Mouse (Mus musculus) liver, postnatal 0 days (tissue): Measurements from ENCODE around the gene Tns1. TPM values are rescaled to one million over a fixed set of nuclear protein-coding genes. Genes with fewer than 3 reads are reported as not detected.

Experiments
- ATAC-seq: fragments of 200-750 bp; cut with Nextera tagmentation; 2 replicates; pipeline ENCODE4 v1.8.0; 2017; ENCODE audit warnings: mild to moderate bottlenecking, moderate library complexity
- DNase-seq: peaks from one replicate; pipeline ENCODE4 v3.0.0-alpha.2; 2016
- H3K27ac ChIP-seq: fragments of 300-500 bp; sonication (generic); 2 replicates; pipeline ENCODE4 v1.5.1; 2014; ENCODE audit warnings: antibody characterized with exemption, moderate library complexity, mild to moderate bottlenecking, low read depth
- H3K27me3 ChIP-seq: fragments of 300-500 bp; sonication (generic); 2 replicates; pipeline ENCODE4 v1.6.1; 2014; ENCODE audit warnings: low read length, control low read depth, mixed read lengths; ENCODE audit not compliant: insufficient read depth
- H3K36me3 ChIP-seq: fragments of 300-500 bp; sonication (generic); replicated peaks from 2 replicates; pipeline ENCODE4 v1.6.1; 2014; ENCODE audit warnings: mild to moderate bottlenecking, control low read depth, low read length, moderate library complexity, mixed read lengths; ENCODE audit not compliant: insufficient read depth
- H3K4me1 ChIP-seq: fragments of 300-500 bp; sonication (generic); 2 replicates; pipeline ENCODE4 v1.6.1; 2014; ENCODE audit warnings: antibody characterized with exemption, mild to moderate bottlenecking, control low read depth; ENCODE audit not compliant: insufficient read depth
- H3K4me2 ChIP-seq: fragments of 300-500 bp; sonication (generic); 2 replicates; pipeline ENCODE4 v1.6.1; 2014; ENCODE audit warnings: low read depth, mild to moderate bottlenecking, low read length, moderate library complexity, mixed read lengths
- H3K4me3 ChIP-seq: fragments of 300-500 bp; sonication (generic); 2 replicates; pipeline ENCODE4 v1.5.1; 2014; ENCODE audit warnings: low read depth, low read length
- H3K9ac ChIP-seq: fragments of 300-500 bp; sonication (generic); replicated peaks from 2 replicates; pipeline ENCODE4 v1.6.1; 2014; ENCODE audit warnings: mild to moderate bottlenecking, moderate library complexity
- H3K9me3 ChIP-seq: fragments of 300-500 bp; sonication (generic); 2 replicates; pipeline ENCODE4 v1.6.1; 2016; ENCODE audit warnings: mild to moderate bottlenecking, control low read depth, low read length, mixed read lengths
- CTCF ChIP-seq: sonication (generic); IDR thresholded peaks from 2 replicates; pipeline ENCODE4 v1.5.1; 2016; ENCODE audit warnings: antibody characterized with exemption, low read depth
- EP300 ChIP-seq: IDR thresholded peaks from 2 replicates; pipeline ENCODE4 v1.6.1; 2016; ENCODE audit warnings: antibody characterized with exemption, low read depth, mild to moderate bottlenecking
- WGBS: fragments of 180-500 bp; shearing (Covaris S2); extraction: QIAGEN DNeasy Blood & Tissue Kit; methylation state at CpG from one replicate; pipeline ENCODE4 v1.1.7; 2014; ENCODE audit not compliant: insufficient replicate concordance; 5-methylcytosine and 5-hydroxymethylcytosine counted together
- polyA plus RNA-seq: library from polyadenylated mRNA; unstranded; fragments of >200 nt; fragmentation: Nextera tagmentation; extraction: Ambion mirVana; gene quantifications from 2 replicates; pipeline ENCODE4 v1.2.1, GENCODE M21; 2015

Tns1 gene
- polyA plus RNA-seq, 1 experiment from 2014 or later: 12.1 TPM

DNA sequence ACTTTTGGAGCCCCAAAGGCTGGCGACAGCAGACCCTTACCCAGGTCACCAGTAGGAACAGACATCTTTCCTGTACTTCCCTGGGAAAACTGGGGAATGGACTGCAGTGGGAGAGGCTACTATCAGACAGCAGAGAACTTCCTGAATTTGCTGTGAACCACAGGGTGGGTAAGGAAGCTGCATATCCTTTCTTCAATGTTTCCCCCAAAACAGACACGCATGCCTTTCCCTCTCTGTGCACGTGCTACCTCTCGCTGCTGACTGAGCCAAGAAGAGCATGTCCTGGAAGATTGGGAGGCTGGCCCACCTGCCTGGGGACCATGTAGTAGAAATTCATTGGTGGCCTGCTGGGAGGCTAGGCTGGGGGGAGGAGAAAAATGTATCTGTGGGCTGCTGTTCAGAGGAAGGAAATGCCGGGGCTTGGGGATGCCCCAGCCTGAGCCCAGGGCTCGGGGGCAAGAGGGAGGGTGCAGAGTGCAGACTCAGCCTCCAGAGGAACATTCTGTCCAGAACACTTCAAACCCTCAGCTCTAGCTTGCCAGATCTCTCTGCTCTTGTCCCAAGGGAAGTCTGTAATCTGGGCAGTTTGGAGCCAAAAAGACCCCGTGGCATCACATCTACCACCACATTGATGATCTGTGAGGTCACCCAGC is 116.7 kb downstream of the Tns1 start:
- ATAC-seq: peak; percentile 18; the same call in 1 of the 2 replicates
- H3K9ac ChIP-seq: 0 out of 2 replicates have a peak overlapping the region, but pooled peaks have one; percentile 7
- H3K27me3 ChIP-seq: no peaks in the 10 kb centered on the region
- no peaks in the 10 kb centered on the region for H3K36me3 ChIP-seq
- no peak for DNase-seq
- peak overlapping the region; percentile 80 for H3K27ac ChIP-seq
- peaks cover 56% of the 10 kb centered on the region for H3K4me1 ChIP-seq
- H3K9me3 ChIP-seq: peaks cover 4% of the 10 kb centered on the region; the same call in 1 of the 2 replicates
- TF ChIP-seq EP300 (peak; percentile 62), CTCF (no peak)
- WGBS: 31% methylated on average over 7 of the region's 7 CpGs
- H3K4me3 ChIP-seq: no peak overlapping the region
- no peak overlapping the region for H3K4me2 ChIP-seq

DNA sequence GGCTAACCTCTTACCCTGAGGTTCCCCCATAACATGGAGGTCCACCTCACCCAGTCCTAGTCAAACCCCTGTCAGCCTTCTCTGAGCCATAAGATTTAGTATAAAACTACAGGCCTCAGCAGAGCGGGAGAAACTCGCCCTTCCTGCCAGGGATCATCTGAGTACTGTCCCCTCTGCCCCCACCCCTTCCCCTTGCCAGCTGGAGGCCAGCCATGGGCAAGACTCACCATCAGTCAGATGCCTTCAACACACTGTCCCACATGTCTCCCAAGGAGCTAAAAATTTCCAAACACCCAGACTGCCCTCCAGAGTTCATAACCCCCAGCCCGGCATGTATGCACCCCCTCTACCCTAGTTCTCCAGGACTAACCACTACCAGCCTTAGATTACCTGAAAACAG is 119.2 kb downstream of the Tns1 start:
- Histone ChIP-seq H3K36me3 (0 out of 2 replicates have a peak, but pooled peaks cover 2% of the 10 kb centered on the region), H3K4me1 (peaks cover 72% of the 10 kb centered on the region), H3K9ac (no peak overlapping the region; the same call in 1 of the 2 replicates), H3K9me3 (no peaks in the 10 kb centered on the region), H3K27me3 (no peaks in the 10 kb centered on the region), H3K4me2 (no peak overlapping the region), H3K4me3 (no peak overlapping the region), H3K27ac (no peak overlapping the region)
- 74% methylated on average over 3 of the region's 3 CpGs for WGBS
- DNase-seq (no peak), ATAC-seq (no peak)
- TF ChIP-seq CTCF (no peak), EP300 (no peak)

DNA sequence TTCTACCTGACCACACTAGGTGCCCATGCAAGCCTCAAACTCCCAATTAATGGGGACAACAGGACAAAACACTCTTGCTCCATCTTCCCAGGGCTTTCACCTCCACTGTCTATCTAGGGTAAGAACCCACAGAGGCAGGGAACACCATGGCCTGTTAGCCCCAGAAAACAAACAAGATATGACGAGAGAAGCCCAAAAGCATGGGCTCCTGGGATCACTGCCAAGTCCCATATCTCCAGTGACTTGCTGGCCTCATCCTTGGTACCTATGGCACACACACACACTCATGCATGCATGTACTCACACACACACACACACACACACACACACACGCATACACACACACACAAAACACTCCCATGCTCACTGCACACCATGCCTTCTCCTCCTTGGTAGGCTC is 120.5 kb downstream of the Tns1 start:
- Histone ChIP-seq H3K4me2 (no peak overlapping the region), H3K4me1 (peaks cover 75% of the 10 kb centered on the region), H3K9ac (peak overlapping the region; percentile 18; the same call in 1 of the 2 replicates), H3K27ac (peak overlapping the region; percentile 79), H3K4me3 (no peak overlapping the region), H3K27me3 (no peaks in the 10 kb centered on the region), H3K9me3 (no peaks in the 10 kb centered on the region), H3K36me3 (0 out of 2 replicates have a peak, but pooled peaks cover 2% of the 10 kb centered on the region)
- TF ChIP-seq EP300: peak; percentile 78
- no peak for TF ChIP-seq CTCF
- DNase-seq (peak; percentile 71), ATAC-seq (peak; percentile 52)
- WGBS: 49% methylated on average over 2 of the region's 2 CpGs

DNA sequence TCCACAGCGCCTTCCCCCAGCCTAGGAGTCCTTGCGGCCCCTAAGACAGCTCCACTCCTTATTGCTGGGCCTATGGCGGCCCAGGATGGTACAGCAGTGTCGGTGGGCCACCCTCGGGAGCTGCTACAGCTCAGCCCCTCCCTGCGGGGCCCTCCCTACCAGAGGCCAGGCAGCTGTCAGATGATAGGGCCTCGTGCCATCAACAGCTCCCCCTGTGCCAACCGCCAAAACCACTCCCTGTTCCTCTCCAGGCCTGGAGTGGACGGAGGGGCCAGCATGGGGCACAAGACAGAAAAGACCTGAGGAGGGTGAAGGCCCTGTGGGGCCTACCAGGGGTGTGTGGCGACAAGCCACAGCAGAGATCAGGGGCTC is 122.8 kb downstream of the Tns1 start:
- peak overlapping the region; percentile 69 for H3K4me2 ChIP-seq
- peaks cover 18% of the 10 kb centered on the region for H3K36me3 ChIP-seq
- 19% methylated on average over 10 of the region's 10 CpGs for WGBS
- peak; percentile 87 for ATAC-seq
- peak overlapping the region; percentile 42 for H3K4me3 ChIP-seq
- peak overlapping the region; percentile 59 for H3K9ac ChIP-seq
- peak overlapping the region; percentile 79 for H3K27ac ChIP-seq
- peak; percentile 80 for DNase-seq
- no peaks in the 10 kb centered on the region for H3K27me3 ChIP-seq
- H3K4me1 ChIP-seq: peaks cover 65% of the 10 kb centered on the region
- TF ChIP-seq EP300: peak; percentile 58; the same call in 1 of the 2 replicates
- TF ChIP-seq CTCF: peak; percentile 48
- no peaks in the 10 kb centered on the region for H3K9me3 ChIP-seq

DNA sequence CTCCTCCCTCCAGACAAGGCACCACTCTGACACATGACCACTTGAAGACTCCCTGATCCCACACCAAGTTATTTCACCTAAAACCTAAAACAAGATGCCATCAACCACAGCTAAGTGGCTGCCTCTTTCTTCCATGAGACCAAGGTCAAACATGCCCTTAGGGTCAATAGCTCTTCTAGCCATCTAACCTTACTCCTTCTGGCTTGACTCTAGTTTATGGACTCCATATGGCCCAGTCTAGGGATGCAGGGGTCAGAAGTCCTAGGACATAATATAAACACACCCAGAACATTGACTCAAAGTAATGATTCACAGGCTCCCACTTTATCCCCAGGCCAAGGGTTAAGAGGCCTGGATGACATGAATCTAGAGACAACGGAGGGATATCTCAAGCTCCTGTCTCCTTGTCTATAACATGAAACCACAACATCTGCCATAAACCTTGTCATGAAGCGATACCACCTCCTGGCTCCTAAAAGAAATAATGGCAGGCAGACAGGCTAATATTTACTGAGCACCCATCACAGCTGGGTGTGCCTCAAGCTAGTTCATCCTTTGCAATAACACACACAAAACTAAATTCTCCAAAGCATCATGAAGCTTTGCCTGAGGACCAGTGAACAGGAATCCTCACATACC is 123.3 kb downstream of the Tns1 start:
- no peak for TF ChIP-seq CTCF
- no peak for TF ChIP-seq EP300
- no peak for DNase-seq
- H3K4me2 ChIP-seq: peak overlapping the region; percentile 69
- peak overlapping the region; percentile 79 for H3K27ac ChIP-seq
- peaks cover 66% of the 10 kb centered on the region for H3K4me1 ChIP-seq
- H3K36me3 ChIP-seq: peaks cover 23% of the 10 kb centered on the region
- H3K27me3 ChIP-seq: no peaks in the 10 kb centered on the region
- WGBS: 38% methylated on average over 2 of the region's 2 CpGs
- H3K9ac ChIP-seq: peak overlapping the region; percentile 59
- peak; percentile 38 for ATAC-seq
- peak overlapping the region; percentile 42 for H3K4me3 ChIP-seq
- no peaks in the 10 kb centered on the region for H3K9me3 ChIP-seq

DNA sequence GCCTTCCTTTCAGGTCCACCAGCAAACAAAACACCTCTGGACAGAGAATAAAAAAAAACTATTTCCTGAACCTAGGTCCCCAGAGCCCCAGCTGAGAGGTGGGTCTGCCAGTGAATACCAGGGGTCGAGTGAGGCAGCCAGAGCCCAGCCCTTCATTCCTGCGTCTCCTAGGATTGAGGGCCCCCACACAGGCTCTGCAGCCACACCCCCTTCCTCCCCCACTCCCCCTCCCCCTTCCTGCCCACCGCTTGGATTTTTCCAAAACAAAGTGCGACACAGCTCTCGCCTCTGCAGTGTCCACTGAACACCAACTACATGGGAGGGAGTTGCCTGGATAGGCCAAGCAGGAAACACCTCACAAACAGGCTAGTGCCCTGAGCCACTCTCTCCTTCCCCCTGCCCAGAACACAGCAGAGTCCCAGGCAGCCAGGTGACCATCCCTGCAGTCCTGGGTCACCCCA is 124.0 kb downstream of the Tns1 start:
- Histone ChIP-seq H3K9ac (peak overlapping the region; percentile 61), H3K4me3 (peak overlapping the region; percentile 42), H3K4me1 (peaks cover 67% of the 10 kb centered on the region), H3K9me3 (no peaks in the 10 kb centered on the region), H3K4me2 (peak overlapping the region; percentile 69), H3K27ac (peak overlapping the region; percentile 79), H3K27me3 (no peaks in the 10 kb centered on the region), H3K36me3 (peaks cover 30% of the 10 kb centered on the region)
- DNase-seq (peak; percentile 42), ATAC-seq (0 out of 2 replicates have a peak, but pooled peaks have one; percentile 14)
- 34% methylated on average over 5 of the region's 5 CpGs for WGBS
- TF ChIP-seq CTCF: no peak
- TF ChIP-seq EP300: no peak
